Mouse (Mus musculus) cerebellum, adult 2 months (tissue): Measurements from ENCODE around the gene Trim23.

Source experiments
- CTCF ChIP-seq: fragments of 200-500 bp; IDR thresholded peaks from 2 replicates; pipeline ENCODE4 v1.5.1; 2011; ENCODE audit warnings: low read depth, mild to moderate bottlenecking, control low read depth, low read length, moderate library complexity, borderline replicate concordance; ENCODE audit not compliant: insufficient read depth
- POLR2A ChIP-seq: fragments of 200-500 bp; IDR thresholded peaks from 2 replicates; pipeline ENCODE4 v1.6.1; 2011; ENCODE audit warnings: low read length, control low read depth, borderline replicate concordance; ENCODE audit not compliant: insufficient read depth

DNA sequence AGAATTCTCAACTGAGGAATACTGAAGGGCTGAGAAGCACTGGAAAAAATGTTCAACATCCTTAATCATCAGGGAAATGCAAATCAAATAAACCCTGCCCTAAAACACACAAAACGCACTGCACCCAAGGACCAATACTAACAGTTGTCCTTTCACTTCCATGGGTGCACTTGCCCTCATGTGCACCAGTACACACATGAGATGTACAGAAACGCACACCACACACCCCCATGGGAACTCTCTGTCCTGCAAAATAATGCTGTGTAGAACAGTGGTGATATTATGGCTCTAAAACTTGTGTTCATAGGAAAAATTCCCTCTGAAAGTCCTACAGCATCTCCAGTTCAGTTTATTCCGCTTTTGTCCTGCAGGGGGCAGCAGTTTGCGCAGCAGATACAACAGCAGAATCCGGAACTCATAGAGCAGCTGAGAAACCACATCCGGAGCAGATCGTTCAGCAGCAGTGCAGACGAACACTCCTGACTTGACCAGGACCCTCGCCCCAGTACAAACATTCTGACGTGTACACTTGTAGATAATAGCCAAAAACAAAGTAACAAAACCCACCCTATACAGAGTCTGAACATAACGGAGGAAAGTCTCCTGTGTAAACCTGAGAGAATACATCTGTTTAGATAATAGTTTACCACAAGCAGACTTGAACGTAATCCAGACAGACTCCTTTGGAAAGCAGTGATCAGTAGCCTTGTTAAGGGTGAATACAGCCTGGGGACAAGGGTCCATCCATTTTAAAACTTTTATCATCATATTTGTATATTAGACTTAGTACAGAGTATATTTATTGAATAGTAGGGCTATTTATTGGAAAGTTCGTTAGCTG is 39.0 kb upstream of the Trim23 start:
- TF ChIP-seq POLR2A = 0 out of 2 replicates have a peak, but pooled peaks have one; percentile 23
- peak; percentile 67; the same call in 1 of the 2 replicates for TF ChIP-seq CTCF
